Mouse (Mus musculus) hindbrain, embryonic 11.5 days (tissue): Measurements from ENCODE around the gene Phf21b. TPM values are rescaled to one million over a fixed set of nuclear protein-coding genes. Genes with fewer than 3 reads are reported as not detected.
"Not testable (repeated sequence)": the region's sequence is repeated elsewhere in the genome, so short reads cannot be mapped to it uniquely, and the experiment has no call there.

ENCODE experiments used
- ATAC-seq: fragments of 200-750 bp; cut with Nextera tagmentation; 2 replicates; pipeline ENCODE4 v1.8.0; 2017; ENCODE audit warnings: mild to moderate bottlenecking, moderate TSS enrichment, moderate library complexity; ENCODE audit not compliant: low FRiP score
- DNase-seq: peaks from one replicate; pipeline ENCODE4 v3.0.0-alpha.2; 2015; ENCODE audit warnings: low spot score
- H3K27ac ChIP-seq: fragments of 300-500 bp; sonication (generic); 2 replicates; pipeline ENCODE4 v1.5.1; 2014; ENCODE audit warnings: mild to moderate bottlenecking, low read depth, low read length
- H3K27me3 ChIP-seq: fragments of 300-500 bp; sonication (generic); 2 replicates; pipeline ENCODE4 v1.6.1; 2014; ENCODE audit warnings: mild to moderate bottlenecking, low read length, moderate library complexity, mixed read lengths; ENCODE audit not compliant: control insufficient read depth, insufficient read depth
- H3K36me3 ChIP-seq: fragments of 300-500 bp; sonication (generic); 2 replicates; pipeline ENCODE4 v1.6.1; 2014; ENCODE audit warnings: mild to moderate bottlenecking, low read length, moderate library complexity, mixed read lengths; ENCODE audit not compliant: control insufficient read depth, insufficient read depth
- H3K4me1 ChIP-seq: fragments of 300-500 bp; sonication (generic); replicated peaks from 2 replicates; pipeline ENCODE4 v1.6.1; 2014; ENCODE audit warnings: low read length, mixed read lengths; ENCODE audit not compliant: control insufficient read depth, insufficient read depth
- H3K4me2 ChIP-seq: fragments of 300-500 bp; sonication (generic); replicated peaks from 2 replicates; pipeline ENCODE4 v1.6.1; 2014; ENCODE audit warnings: mild to moderate bottlenecking, low read depth, low read length
- H3K4me3 ChIP-seq: fragments of 300-500 bp; sonication (generic); 2 replicates; pipeline ENCODE4 v1.5.1; 2014; ENCODE audit warnings: low read depth, low read length
- H3K9ac ChIP-seq: fragments of 300-500 bp; sonication (generic); 2 replicates; pipeline ENCODE4 v1.6.1; 2014; ENCODE audit warnings: low read depth, low read length
- H3K9me3 ChIP-seq: fragments of 300-500 bp; sonication (generic); 2 replicates; pipeline ENCODE4 v1.6.1; 2016; ENCODE audit warnings: low read length; ENCODE audit not compliant: control insufficient read depth
- WGBS: fragments of 180-500 bp; shearing (Covaris S2); extraction: QIAGEN DNeasy Blood & Tissue Kit; methylation state at CpG from one replicate; pipeline ENCODE4 v1.1.7; 2014; 5-methylcytosine and 5-hydroxymethylcytosine counted together
- polyA plus RNA-seq: library from polyadenylated mRNA; unstranded; fragments of >200 nt; fragmentation: Nextera tagmentation; extraction: Ambion mirVana; gene quantifications from 2 replicates; pipeline ENCODE4 v1.2.1, GENCODE M21; 2014

The Phf21b gene
- polyA plus RNA-seq, 1 experiment from 2014 or later: 44.1 TPM

DNA sequence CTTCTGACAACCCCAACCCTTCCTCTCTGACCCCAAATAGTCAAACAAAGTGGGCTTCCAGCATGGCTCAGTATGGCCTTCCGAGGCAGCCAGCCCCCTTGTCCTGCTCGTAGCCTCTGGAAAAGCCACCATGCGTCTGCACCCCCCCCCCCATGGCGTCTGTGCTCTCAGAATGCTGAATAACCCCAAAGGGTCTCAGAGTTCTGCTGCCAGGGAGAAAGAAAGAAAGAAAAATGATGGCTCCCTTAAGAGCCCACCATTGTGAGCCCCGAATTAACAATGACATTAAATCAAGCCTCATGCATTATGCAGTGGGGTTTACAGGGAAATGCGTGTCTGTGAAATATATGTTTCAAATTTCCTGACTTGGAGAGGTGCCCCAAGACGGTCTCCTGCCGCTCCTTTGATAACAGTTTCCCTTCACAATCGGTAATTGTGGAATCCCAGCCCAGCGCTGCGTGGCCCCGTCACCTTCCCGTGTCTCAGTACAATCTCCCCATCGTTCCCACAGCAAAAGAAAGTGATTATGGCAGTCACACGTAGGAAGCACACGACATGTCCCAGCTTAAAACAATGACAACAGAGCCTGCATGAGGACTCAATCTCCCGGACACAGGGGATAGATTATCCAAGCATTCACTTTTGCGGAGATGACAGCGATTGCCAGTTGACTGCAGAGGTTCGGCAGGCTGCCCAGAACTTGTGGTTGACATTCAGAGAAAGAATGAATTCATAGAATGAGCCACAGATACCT lies 80.3 kb downstream of the Phf21b start:
- ATAC-seq: peak; percentile 72
- WGBS: 30% methylated on average over 20 of the region's 20 CpGs
- Histone ChIP-seq H3K27ac (peak overlapping the region; percentile 72), H3K27me3 (no peaks in the 10 kb centered on the region), H3K9me3 (no peaks in the 10 kb centered on the region), H3K4me2 (peak overlapping the region; percentile 13; the same call in 1 of the 2 replicates), H3K36me3 (no peaks in the 10 kb centered on the region), H3K9ac (no peak overlapping the region), H3K4me3 (no peak overlapping the region), H3K4me1 (peaks cover 6% of the 10 kb centered on the region)
- DNase-seq: peak; percentile 56

DNA sequence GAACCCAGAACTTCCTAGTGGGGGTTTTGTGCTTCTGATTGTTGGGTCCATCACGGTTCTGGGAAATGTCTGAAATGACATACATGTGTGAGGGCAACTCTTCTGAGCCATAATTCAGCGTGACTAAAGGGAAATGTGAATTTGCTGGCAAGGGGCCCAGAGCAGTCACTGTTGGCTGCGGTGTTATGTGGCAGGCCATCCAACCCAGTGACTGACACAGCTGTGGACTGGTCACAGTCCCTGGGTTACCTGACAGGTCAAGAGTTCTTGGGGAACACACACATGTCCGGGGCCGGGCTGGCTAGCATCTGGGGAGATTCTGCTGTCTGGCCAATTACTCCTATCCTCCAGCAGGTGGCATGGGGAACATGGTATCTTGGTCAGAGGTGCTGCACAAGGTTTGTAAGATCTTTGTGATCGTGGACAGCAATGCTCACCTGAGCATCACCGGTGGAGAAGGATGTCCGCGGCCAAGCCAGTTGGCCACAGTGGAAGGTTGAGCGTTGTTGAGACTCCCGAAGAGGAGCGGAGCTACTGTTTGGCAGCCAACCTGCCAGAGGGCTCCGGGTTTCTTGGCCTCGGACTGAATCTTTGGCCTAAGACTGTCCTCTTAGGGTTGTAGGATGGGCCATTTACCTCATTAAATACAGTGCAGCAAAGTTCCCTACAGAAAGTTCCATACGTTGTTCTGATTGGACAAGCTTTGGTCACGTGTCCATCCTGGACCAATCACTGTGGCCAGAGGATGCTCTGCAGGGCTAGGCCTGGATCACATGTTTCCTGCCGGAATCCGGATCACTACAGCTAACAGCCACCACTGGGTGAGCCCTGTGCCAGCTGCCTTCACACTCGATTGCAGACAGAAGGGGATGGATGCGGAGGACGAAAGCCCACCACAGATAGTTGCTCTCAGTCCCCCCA lies 83.4 kb downstream of the Phf21b start:
- Histone ChIP-seq H3K9ac (no peak overlapping the region), H3K36me3 (no peaks in the 10 kb centered on the region), H3K27ac (no peak overlapping the region), H3K4me3 (no peak overlapping the region), H3K4me2 (no peak overlapping the region), H3K27me3 (no peaks in the 10 kb centered on the region), H3K4me1 (peaks cover 6% of the 10 kb centered on the region), H3K9me3 (no peaks in the 10 kb centered on the region)
- WGBS: 86% methylated on average over 21 of the region's 21 CpGs
- DNase-seq (no peak), ATAC-seq (no peak)

DNA sequence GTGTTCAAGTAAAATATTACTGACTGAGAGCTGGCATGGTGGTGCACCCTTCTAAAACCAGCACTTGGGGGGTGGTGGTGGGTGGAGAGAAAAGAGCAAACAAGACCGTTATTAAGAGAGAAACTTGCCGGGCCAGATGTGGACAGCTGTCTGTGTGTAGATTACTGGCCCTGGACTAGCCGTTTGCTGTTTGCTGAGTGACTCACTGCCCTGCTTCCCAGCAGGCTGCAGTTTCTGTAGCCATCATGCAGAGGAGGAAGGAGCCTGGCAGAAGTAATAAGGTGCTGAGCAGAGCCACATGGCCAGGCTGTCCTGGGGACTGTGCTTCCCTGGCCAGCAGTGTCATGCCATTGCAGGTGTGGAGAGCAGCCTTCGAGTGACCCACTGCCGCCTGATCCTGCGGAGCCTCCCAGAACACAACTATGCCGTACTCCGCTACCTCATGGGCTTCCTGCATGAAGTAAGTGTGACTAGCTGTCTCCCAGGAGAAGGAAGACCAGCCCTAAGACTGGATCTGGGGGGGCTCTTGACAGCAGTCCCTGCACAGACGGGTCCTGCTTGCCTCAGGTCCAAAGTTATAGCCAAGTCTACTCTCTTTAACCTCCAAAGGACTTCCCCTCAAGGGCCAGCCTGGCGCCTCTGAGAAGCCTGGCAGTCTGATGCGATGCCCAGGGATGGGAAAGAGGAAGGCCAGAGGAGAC lies 86.1 kb downstream of the Phf21b start:
- Histone ChIP-seq H3K36me3 (no peaks in the 10 kb centered on the region), H3K4me2 (no peak overlapping the region), H3K27ac (no peak overlapping the region), H3K9ac (no peak overlapping the region), H3K4me3 (no peak overlapping the region), H3K4me1 (peaks cover 4% of the 10 kb centered on the region), H3K9me3 (no peaks in the 10 kb centered on the region), H3K27me3 (no peaks in the 10 kb centered on the region)
- no peak for DNase-seq
- 89% methylated on average over 11 of the region's 11 CpGs for WGBS
- no peak for ATAC-seq

DNA sequence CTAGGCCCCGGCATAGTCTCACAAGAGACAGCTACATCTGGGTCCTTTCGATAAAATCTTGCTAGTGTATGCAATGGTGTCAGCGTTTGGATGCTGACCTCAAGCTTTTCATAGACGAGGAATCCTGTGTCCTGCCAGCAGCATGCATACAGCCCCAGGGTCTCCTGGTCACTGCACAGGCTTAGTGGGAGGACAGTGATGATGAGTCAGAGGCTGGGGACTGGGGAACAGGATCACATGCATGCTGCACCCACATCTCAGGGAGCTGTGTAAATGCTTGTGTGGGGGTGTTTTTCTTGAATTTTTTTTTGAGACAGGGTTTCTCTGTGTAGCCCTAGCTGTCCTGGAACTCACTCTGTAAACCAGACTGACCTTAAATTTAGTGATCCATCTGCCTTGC lies 87.3 kb downstream of the Phf21b start:
- H3K27me3 ChIP-seq, ATAC-seq, H3K9me3 ChIP-seq, H3K4me2 ChIP-seq, H3K4me1 ChIP-seq, H3K4me3 ChIP-seq, DNase-seq, H3K27ac ChIP-seq, H3K9ac ChIP-seq, H3K36me3 ChIP-seq: not testable (repeated sequence)
- WGBS: 87% methylated on average over 3 of the region's 4 CpGs

DNA sequence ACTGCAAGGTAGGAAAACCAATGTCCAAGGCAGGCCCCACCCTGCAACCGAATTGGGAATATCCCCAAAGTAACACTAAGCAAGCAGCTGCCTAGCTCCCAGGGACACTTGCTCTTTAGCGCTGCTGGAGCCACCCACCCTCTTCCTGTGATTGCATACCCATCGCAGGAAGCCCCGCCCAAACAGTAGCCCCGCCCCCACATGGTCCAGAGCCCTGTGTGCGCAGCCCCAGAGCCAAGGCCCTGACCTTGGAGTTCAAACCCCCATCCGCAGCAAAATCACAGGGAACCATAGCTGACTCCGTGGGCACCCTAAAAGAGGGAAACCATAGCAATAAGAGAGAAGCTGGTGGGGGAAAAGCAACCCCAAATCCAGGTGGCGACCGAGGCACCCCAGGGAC lies 89.2 kb downstream of the Phf21b start:
- WGBS: 41% methylated on average over 10 of the region's 10 CpGs
- Histone ChIP-seq H3K27ac (no peak overlapping the region), H3K4me2 (no peak overlapping the region), H3K27me3 (no peaks in the 10 kb centered on the region), H3K4me1 (no peaks in the 10 kb centered on the region), H3K9me3 (no peaks in the 10 kb centered on the region), H3K9ac (no peak overlapping the region), H3K36me3 (no peaks in the 10 kb centered on the region), H3K4me3 (no peak overlapping the region)
- DNase-seq: no peak
- no peak for ATAC-seq

DNA sequence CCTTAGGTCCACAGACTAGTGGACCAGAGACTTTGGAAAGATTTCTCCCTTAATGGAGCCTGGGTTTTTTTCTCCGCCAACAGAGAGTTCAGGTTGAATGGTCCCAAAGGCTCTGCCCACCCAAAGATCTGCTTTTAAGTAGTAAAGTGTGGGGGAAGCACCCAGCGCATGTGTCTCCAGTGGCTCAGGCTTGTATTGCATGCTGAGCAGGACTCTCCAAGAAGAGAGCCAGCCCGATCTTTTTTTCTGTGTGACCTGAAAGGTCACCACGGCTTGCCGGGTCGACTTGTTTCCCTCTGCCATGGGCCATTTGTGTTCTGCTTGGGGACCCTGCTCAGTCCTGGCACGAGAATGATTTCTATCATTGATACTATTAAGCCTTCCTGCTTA lies 92.4 kb downstream of the Phf21b start:
- ATAC-seq (no peak), DNase-seq (no peak)
- Histone ChIP-seq H3K27me3 (no peaks in the 10 kb centered on the region), H3K36me3 (no peaks in the 10 kb centered on the region), H3K4me2 (no peak overlapping the region), H3K9me3 (no peaks in the 10 kb centered on the region), H3K9ac (no peak overlapping the region), H3K4me1 (no peaks in the 10 kb centered on the region), H3K4me3 (no peak overlapping the region), H3K27ac (0 out of 2 replicates have a peak overlapping the region, but pooled peaks have one; percentile 51)
- 21% methylated on average over 7 of the region's 7 CpGs for WGBS

DNA sequence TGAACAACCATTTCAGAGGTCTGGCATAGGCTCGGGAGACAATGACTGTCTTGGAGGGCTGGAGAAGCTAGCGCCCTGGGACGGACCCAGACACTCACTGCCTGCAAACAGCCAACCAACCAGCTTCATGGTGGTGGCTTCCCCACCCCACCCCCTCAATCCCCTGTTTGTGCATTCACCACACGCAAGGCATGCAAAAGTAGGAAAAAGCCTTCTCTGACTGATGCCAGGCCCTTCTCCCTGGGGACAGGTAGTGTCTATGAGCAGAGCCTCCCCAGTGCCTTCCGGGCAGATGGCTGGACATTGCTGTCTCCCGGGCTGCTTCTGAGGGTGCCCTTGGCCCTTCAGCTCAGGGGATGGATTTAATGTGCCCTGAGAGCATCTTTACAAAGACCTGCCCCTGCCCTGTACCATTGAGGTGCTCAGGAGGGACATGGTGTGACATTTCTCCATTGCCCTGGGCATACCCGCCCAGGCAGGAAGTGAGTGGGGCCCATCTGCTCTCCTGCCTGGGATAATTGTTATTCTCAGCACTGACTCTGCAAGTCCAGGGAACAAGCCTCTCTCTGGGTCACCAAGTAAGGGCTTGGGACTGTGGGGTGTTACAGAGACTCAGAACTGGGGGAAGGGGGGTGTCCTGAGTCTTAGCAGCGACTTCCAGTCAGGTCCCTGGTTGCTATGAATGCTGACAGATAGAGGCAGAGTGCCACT lies 93.0 kb downstream of the Phf21b start:
- Histone ChIP-seq H3K4me2 (no peak overlapping the region), H3K36me3 (no peaks in the 10 kb centered on the region), H3K4me1 (no peaks in the 10 kb centered on the region), H3K27ac (peak overlapping the region; percentile 51; the same call in 1 of the 2 replicates), H3K9ac (no peak overlapping the region), H3K4me3 (no peak overlapping the region), H3K9me3 (no peaks in the 10 kb centered on the region), H3K27me3 (peaks cover 4% of the 10 kb centered on the region; the same call in 1 of the 2 replicates)
- ATAC-seq: peak; percentile 70
- peak; percentile 51 for DNase-seq
- 68% methylated on average over 8 of the region's 8 CpGs for WGBS

DNA sequence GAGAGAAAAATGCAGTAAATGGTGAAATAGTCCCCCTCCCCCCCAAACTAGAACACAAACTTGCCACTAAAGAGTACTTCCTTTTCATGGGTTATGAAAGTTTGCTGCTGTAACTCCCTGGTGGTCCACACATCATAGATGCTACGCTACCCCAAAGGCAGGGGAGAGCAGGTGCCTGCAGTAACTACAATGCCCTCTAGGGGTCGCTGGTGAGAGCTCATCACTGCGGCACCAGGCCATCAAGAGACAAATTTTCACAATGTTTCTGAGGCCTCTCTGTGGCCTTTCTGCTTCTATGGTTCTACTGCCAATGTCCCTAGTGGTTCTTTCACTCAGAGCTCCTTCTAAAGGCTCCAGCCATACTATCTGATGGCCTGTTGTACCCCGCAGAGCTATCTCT lies 97.4 kb downstream of the Phf21b start:
- H3K4me2 ChIP-seq: no peak overlapping the region
- DNase-seq (peak; percentile 85), ATAC-seq (no peak)
- no peaks in the 10 kb centered on the region for H3K36me3 ChIP-seq
- H3K9me3 ChIP-seq: no peaks in the 10 kb centered on the region
- H3K4me3 ChIP-seq: no peak overlapping the region
- 28% methylated on average over 4 of the region's 4 CpGs for WGBS
- H3K27ac ChIP-seq: no peak overlapping the region
- 0 out of 2 replicates have a peak, but pooled peaks cover 2% of the 10 kb centered on the region for H3K4me1 ChIP-seq
- H3K9ac ChIP-seq: no peak overlapping the region
- H3K27me3 ChIP-seq: peaks cover 4% of the 10 kb centered on the region
